Mouse (Mus musculus): ENCODE results near the gene Ankfn1.

The Ankfn1 gene

DNA sequence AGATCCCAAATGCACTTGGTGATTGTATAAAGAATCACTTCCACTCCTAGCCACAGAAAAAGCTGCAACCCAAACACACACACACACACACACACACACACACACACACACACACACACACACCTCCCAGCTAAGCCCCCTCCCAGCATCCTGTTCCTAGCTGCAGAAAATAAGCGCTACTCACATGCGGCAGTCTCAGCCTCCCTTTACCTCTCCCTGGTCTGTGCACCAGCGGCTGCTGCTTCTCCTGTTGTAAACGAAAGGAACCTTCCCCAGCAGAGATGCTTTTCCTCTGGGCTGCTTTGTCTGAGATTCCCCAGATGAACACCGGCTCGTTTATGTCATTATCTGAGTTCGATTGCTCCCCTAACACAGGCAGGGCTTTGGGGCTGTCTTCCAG is at the start of gene Ankfn1:
Gene Ankfn1, minus strand, starts transcription at position 223 of the 400 bp plus-strand sequence.
- no peak for DNase-seq (ENCODE audit: low spot score)

DNA sequence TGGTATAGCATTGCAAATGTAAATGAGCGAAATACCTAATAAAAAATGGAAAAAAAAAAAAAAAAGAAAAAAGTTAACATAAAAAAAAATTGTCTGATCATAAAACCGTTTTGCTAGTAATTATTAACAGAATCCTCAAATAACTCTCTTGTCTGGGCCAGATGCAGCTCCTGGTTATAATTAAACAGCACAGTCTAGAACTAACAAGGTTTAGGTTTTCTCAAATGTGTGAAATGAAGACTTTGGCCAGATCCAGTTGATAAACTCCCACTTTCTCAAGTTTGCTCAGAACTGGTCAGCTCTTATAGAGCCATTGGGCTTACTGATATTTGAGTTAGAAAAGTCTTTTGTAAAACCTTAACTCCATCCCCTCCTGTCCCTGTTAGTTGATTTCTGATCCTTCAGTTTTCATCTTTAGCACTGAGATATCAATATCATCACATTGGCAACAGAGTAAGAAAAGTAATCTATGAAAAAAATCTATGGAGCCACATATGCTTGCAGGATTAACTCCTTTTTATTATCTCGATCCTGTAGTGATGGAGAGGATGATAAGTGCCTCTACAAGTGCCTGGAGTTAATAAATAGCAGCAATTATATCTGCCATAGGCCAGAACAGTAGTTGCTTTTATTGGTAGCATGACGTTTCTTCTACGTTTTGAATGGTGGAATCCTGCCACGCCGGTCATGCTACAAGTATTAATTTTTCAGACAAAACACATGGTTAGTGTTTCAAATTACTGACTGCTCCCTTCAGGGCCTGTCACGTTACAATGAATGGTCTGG is 46.4 kb upstream of the Ankfn1 start:
- no peak for DNase-seq (ENCODE audit: low spot score)

DNA sequence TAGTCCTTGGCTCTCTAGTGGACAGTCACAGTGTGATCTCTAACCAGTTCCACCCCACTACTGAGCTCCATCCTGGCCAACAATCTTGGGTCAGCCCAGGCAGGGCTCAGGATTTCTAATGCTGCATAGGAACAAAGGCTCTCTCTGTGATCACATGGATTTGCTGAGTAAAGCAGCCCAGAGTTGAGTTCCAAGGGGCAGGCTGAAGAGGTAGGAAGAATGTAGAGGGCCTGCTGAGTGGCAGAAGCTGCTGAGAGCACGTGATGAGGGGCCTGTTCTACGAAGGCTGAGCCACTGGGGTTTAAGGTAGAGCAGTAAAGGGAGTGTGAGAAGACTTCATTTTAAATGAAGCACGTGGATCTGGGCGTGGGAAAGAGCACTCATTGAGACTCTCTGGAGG is 41.1 kb upstream of the Ankfn1 start:
- no peak for DNase-seq (ENCODE audit: low spot score)

DNA sequence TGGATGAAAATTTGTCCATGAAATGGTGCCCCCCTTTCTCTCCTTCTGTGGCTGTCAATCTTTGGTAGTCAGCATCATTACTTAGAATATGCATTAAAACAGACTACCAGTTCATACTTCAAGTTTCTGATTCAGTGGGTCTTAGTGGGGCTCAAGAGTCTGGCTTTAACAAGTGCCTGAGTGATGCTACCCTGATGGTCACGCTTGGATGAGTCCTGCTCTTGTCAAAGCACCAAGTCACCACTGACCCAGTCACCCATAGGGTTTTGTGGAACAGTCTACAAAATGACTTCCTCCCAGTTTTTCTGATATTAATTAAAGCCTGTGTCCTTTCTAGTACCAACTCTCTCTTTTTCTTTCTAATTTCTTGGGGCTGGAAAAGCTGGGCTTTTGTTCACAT is 34.0 kb upstream of the Ankfn1 start:
- DNase-seq (ENCODE audit: low spot score), result no peak

DNA sequence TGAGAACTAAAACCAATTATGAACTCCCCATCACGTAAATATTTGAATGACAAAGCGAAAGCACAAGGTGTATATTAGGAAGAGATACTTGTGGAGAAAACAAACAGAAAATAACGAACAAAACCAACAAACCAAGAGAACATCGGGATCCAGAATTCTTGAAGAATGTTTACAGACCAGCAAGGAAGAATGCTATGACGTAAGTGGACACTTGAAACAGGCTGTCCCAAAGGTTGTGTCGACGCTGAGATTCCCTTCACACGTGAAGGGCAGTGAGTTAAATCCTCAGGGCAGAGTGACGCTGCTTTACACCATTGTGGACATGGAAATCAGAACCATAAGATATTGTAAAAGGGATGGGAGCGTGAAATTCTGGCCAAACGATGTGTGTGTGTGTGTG is 30.5 kb upstream of the Ankfn1 start:
- DNase-seq (ENCODE audit: low spot score), result no peak

DNA sequence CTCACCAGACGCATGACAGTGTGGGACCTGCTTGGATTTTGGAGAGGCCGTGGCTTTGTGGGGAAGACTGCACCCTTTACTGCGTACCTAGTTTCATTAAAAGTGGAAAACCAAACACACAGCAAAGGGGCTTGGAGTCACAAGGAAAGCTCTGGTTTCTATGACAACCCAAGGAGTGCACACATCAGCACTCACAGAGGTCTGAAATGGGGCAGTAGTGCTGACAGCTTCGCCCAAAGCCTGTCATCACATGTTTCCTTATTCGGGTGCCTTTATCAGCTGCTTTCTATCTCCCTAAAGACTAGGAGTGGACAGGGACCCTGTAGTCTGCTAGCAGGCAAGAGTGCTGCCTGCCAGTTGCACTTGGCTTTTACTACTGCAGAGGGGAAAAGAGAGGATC is 27.4 kb upstream of the Ankfn1 start:
- no peak for DNase-seq (ENCODE audit: low spot score)

DNA sequence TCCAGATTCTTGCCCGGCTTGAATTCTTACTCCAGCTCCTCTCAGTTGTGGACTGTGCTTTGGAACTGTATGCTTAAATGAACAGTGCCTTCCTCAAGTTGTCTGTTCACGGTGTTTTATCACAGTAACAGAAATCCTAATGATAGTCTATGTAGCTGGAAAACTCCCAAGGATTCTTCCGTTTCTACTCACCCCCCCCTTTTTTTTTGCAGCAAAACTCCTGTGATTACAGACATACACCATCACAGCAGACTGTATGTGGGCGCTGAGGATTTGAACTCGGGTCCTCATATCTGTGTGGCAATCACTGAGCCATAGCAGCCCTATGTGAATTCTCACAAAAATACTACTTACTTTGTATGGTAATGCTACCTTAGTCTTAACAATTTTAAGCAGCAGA is 26.5 kb upstream of the Ankfn1 start:
- DNase-seq (ENCODE audit: low spot score), result no peak

DNA sequence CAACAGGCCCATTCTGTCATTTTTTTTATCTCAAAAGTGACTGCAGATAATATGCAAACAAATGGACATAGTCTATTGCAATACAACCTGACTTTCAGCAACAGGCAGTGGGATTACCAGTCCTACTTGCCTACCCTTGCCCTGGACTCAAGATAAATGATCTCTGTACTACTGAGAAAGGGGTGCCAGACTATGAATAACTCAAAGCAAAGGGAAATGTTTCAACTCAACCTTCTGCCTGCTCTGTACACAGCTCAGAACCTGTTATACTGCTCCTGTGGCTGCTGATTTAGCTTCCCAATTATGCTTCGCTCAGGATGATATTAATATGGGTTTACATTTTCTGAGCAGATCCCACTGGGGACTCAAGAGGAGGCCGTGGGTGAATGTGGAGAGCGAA is 15.3 kb upstream of the Ankfn1 start:
- DNase-seq (ENCODE audit: low spot score), result no peak

DNA sequence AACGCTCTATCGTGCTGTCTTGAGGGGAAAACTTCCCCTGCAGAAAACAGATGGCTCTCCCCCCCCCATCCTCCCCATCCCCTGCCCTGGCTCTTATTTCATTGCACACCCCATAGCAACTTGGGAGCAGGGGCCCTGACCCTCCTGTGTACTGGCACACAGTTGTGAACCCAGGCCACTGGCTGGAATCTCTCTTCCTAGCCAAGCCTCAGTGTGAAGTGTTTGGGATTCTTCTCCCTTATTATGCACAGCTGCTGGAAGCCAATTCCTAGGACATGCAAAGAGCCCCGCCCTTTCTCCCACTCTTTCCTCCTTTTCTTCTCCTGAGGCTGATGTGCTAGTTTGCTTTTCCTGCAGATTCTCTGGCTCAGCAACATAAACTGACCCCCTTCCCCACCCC is 1.4 kb downstream of the Ankfn1 start:
- no peak for DNase-seq (ENCODE audit: low spot score)

DNA sequence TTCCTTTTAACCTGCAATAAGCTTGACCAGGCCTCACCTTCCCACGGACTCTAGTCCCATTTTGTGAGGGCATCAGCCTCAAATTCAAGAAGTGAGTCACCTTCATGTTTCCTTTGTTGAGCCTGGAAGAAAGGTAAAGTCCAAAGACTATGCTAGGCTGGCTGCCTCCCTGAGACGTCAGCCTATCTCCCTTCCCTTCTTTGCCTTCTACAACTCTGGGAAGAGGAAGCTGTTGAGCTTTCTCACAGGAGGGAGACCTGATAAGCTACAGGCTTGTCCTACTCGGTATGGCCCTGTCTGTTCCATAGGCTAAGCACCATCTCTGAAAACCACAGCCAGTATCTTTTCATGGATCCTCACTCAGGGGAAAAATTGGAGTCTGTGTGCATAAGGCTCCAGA is 2.5 kb downstream of the Ankfn1 start:
- DNase-seq (ENCODE audit: low spot score), result no peak

DNA sequence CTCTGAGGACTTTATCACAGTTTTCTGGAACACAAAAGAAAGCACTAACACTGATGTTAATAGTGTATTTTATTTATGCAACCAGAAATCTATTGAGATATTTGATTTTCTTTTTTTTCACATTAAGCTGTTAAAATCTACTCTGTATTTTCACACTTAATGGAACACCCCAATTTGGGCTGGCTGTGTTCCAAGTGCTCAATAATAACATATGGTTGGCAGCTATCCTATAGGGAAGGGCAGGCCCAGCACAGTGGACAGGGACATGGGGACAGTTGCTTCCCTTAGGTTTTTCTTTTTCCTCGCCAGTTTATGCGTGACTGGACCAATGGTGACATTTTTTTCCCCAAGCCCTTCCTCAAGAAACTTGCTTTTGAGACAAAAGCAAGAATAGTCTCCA is 4.5 kb downstream of the Ankfn1 start:
- no peak for DNase-seq (ENCODE audit: low spot score)

DNA sequence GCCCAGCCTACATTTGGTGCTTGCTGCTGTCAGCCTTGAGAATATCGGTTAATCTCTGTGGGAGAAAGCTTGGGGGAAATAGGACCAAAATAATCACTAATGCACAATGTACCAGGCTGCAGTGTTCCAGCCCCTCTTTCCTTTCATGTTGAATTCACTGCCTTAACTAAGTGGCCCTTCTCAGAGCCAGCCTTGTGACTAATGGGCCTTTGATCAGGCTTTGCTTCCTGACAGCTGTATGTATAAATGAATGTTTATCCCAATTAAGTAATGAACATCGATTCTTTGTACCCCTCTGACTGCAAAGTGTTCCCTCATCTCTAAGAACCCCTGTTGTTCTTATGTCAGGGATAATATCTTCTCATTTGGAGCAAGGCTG is 11.7 kb downstream of the Ankfn1 start:
- no peak for DNase-seq (ENCODE audit: low spot score)

DNA sequence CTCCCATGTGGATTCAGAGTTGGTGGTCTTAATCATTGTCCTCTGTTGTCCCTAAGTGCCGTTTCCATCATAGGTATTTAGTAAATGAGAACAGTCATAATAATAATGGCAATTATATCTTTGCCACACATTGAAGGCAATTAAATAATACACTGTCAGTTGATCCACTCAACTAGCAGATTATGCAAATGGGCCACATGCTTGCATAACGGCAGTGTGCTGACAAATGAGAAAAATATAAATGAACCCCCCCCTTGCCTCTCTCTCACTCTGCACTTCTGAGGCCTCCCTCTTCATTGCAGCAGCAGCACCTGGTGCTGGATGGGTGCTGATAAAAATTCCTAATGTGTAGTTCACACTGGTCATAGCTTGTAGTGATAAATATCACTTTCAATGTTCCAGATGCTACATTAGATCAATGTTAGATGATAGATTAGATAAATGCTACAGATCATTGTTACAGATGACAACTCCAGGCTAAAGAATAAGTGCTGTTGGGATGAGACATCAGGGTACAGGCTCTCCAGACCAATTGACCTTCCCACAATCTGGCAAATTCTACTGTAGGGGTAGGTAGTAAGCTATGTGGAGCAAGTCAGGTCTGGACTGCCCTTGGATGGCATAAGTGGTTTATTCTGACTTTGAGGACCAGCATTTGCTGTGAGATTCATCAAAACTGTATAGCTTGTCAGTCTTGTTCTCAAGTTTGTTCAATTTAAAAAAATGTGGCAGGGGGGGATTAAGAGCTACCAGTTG is 12.3 kb downstream of the Ankfn1 start:
- DNase-seq (ENCODE audit: low spot score), result no peak

DNA sequence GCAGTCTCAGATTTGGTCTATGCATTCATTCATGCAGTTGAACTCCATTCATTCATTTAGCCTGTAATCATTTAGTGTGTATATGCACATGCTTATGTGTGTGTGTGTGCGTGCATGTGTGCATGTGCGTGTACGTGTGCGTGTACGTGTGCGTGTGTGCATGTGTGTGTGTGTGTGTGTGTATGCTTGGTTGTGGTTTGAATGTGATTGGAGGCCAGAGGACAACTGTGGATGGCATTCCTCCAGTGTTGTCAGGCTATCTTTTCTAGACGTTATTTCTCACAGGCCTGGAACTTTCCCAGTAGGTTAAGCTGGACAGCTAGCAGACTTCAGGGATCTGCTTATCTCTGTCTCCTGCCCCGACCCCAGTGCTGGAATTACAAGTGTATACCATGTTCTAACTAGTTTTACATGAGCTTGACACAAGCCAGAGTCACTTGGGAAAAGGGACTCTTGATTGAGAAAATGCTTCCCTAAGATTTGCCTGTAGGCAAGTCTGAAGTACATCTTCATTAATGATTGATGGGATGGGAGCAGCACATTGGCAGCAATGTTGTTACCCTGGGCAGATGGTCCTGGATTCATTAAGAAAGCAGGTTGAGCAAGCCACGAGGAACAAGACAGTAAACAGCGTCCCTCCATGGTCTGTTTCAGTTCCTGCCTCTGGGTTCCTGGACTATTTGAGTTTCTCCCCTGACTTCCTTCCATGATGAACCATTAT is 43.3 kb downstream of the Ankfn1 start:
- DNase-seq (ENCODE audit: low spot score), result peak; percentile 60

DNA sequence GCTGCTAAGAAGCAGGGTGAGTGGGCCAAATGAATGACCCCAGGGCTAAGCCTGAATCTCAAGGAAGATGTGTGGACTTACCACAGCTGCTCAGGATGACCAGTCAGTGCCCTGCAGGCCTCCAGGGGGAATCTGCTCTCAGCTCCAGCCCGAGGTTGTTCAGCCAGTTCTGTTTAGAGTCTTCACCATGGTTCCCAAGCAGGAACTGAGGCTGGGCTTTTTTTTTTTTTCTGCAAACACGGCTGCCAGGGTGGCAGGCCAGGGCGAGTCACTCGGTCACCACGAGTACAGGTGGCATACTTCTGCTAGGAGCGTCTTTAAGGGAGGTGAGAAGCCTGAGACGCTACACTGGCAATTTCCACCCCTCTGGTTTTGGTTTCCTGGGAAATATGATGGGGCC is 43.9 kb downstream of the Ankfn1 start:
- DNase-seq (ENCODE audit: low spot score), result no peak

DNA sequence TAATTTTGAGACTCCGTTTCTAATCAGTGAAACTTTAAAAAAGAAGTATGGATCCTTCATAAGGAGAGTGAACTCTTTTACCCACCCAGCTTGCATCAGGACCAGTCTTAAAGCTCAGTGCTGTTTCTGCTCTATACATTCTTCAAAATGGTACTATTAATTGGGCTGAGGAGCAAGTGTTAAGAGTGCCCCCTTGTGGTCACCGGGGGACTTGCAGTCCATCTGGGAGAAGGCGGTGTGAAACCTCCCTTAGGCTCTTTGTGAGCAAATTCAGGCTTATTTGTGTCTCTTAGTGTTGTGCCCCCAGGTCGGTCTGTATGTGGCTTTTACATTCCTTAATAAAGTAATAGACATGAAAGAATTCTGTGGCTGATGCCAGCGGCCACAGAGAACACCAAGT is 56.6 kb downstream of the Ankfn1 start:
- DNase-seq (ENCODE audit: low spot score), result peak; percentile 22

DNA sequence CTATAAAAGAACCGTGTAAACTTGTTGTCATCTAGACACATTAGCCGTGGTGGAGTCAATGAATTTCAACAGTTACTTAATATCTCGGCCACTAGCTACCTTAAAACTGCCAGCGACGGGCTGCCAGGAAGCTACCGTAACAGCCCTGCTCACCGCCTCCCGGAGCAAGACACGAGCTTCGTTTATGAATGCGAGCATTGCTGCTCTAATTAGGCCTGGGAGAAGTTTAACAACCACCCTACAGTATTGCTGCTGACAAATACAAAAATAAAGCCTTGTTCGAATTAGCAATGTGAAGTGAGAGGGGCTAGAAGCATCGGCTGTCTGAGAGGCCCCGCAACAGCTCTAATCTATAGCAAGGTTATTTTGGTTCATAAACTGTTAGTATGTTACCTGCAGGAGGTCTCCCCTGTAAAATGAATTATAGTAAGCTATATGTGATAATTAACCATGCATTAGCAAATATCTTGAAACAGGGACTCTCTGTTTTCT is 58.9 kb downstream of the Ankfn1 start:
- no peak for DNase-seq (ENCODE audit: low spot score)

DNA sequence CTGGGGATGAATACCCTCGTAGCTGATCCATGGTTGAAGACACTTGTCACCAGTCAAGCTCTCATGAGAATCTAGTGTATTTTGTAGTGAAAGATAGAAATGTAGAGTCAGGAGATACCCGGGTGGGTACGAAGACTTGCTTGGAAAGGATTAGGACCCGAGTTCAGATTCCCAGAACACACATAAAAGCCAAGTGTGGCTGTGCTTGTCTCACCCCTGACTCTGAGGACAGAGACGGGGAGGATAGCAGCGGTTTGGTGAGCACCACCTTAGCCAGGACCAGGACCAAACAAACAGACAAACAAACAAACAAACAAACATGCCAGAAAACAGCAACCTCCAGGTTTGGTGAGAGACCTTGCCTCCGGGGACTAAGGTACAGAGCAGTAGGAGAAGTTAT is 61.1 kb downstream of the Ankfn1 start:
- no peak for DNase-seq (ENCODE audit: low spot score)

DNA sequence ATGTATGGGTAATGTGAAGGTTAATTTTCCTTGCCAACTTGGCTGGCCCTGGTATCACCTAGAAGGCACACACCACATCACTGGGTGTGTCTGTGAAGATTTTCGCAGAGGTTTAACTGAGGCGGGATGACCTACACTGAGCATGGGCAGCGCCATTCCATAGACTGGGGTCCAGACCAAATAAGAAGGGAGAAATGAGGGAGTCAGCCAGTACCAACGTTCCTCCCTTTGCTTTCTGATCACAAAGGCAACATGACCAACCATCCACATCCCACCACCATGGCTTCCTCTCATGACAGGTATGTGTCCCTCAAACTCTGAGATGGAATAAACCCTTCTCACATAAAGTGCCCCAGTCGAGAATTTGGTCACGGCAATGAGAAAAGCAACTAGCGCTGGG is 68.9 kb downstream of the Ankfn1 start:
- no peak for DNase-seq (ENCODE audit: low spot score)

DNA sequence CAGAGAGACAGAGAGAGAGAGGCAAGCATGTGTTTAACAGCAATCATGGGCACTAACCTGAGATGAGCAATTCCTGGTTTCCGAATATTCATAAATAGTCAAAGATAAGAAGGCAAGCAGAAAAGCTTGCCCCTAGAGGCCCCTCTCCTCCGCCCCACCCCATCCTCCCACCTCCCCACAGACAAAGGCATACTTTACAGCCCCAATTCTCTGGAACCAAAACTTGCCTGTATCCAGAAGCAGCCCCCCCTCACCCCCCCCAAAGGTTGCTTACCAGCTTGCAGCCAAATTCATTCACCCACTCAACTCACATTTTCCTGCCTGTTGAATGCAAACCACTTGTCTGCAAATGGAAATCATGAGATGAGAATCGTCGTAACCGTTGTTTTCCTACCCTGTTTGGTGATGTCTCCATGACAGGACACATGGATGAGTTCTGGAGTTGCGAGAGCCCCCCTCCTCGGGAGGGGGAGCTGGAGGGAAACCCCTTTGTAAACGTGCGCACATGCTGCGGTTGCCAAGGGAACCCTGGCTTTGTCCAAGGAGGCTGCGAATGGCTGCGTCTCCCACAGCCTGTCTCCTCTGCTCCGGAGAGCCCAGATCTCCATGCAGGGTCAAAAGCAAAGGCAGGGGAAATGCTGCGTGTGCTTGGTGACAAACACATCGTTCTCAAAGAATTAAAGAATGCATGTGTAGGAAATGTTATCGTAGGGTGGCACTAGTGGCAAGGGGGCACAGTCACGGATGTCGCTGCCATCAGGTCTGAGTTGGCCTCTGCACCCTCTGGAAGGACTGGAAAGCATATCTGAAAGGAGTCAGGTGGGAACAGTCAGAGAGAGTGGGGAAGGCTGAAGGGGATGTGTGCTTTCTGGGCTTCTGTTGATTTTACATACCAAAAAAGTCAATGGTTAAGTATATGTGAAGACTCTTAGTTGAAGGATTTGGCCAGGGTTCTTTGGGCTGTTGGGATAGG is 80.7 kb downstream of the Ankfn1 start:
- DNase-seq (ENCODE audit: low spot score), result no peak

DNA sequence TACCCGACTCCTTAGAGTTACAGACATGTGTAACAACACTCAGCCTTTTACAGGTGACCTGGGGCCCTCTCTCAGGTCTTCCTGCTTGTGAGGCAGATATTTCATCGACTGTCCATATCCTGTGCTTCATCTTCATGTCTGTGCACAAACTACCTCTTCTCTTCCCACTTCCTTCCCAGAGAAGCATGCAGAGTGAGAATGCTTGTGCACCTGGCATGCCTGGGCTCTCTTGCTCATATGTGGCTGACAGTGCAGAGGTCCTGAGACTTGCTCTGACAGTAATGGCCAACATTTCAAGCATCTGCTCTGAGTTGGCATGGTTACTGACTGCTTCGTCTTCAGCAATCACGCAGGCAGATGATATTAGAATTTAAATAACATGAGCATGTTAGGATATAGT is 83.8 kb downstream of the Ankfn1 start:
- no peak for DNase-seq (ENCODE audit: low spot score)

DNA sequence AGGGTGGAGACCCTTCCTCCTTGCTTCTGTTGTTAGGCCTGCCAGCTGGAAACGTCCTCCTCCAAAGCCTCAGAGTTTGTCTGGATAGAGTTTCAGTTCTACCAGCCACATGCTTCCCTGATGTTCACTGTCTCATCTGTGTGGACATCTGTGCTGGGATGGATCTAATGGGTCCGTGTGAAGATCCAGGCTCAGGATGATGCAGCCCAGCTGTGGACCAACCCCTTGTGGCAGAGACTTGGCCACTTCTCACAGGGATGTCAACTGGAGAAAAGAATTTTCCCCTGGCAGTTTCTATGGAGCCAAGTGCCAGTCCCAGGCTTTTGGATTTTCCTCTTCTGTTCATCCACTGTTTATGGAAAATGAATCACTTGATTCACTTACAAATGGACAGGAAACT is 100.5 kb downstream of the Ankfn1 start:
- DNase-seq (ENCODE audit: low spot score), result no peak

Measured in yolk sac, embryonic 10.5 days (tissue).